Mouse (Mus musculus): ENCODE measurements around the gene Hexim2. TPM values are rescaled to one million over a fixed set of nuclear protein-coding genes. Genes with fewer than 3 reads are reported as not detected.

Gene Hexim2
- polyA plus RNA-seq, 1 experiment: 12.5 TPM

- no peak for TF ChIP-seq GATA1 (IDR thresholded peaks at IDR 0.05; ENCODE audit: low read length)
These were observed 27.8 kb upstream of the Hexim2 start for GRCm38 (mm10) chr11:103104469-103104868.

DNA sequence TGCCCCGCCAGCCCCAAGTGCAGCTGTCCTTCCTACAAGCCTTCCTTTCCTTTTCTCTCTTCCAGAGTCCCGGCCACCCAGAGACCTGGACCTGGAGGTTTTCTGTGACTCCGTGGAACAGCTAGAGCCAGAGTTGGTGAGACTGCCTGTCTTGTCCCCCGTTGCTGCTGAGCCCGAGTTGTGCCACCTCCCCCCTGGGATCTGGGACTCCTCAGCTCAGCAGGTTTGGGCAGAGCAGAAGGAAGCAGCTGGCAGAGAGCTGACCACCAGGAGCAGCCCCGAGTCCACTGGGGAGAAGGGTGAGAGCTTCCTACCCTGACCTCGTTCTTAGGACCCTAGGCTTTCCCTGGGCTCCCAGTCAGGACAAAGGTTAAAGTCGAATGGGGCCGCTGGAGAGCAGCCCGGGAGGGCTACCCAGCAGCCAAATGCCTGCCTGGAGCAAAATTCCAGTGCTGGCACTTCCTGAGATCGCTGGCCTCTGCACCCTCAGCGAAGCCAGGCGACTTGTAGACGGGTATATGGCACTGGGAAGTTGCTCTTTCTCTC lies 27.0 kb upstream of the Hexim2 start:
- TF ChIP-seq GATA1 (IDR thresholded peaks at IDR 0.05; ENCODE audit: low read length): no peak

DNA sequence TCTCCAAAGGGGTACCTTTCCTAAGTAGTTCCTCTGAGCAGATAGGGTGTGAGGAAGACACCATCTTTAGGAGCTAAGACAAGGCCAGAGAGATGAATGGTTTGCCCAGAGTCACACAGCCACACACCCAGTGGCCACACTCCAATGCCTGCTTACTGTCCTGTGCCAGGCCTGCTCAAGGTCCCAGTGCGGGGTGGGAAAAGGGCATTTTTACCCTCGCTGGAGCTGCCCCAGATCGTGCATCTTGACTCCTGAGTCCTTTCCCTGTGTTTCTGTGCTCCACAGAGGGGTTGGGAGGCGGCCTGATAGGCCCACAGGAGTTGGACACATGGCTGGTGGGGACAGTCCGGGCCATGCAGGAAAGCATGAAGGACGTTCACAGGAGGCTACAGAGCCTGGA lies 26.4 kb upstream of the Hexim2 start:
- TF ChIP-seq GATA1 (IDR thresholded peaks at IDR 0.05; ENCODE audit: low read length): no peak

DNA sequence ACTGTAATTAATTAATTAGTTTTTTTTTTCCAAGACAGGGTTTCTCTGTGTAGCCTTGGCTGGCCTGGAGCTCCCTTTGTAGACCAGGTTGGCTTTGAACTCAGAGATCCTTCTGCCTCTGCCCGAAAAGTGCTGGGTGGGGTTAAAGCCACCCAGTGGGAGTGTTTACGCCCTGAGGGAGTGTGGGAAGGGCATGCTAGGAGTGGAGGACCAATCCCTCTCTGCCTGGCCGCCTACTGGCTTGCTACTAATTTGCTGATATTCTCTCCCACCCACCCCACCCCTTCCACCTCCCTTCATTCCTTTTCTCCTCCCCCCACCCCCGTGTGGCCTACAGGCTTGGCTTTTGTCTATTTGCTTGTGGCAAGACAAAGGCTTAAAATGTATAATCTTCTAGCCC lies 25.8 kb upstream of the Hexim2 start:
- TF ChIP-seq GATA1 (IDR thresholded peaks at IDR 0.05; ENCODE audit: low read length): no peak

- TF ChIP-seq GATA1 (IDR thresholded peaks at IDR 0.05; ENCODE audit: low read length): no peak
These were observed 20.9 kb upstream of the Hexim2 start for GRCm38 (mm10) chr11:103111301-103111700.

GRCm38 (mm10) chr11:103111881-103112551 lies 20.2 kb upstream of the Hexim2 start:
- TF ChIP-seq GATA1 (IDR thresholded peaks at IDR 0.05; ENCODE audit: low read length): no peak

GRCm38 (mm10) chr11:103112552-103112912 lies 19.7 kb upstream of the Hexim2 start:
- no peak for TF ChIP-seq GATA1 (IDR thresholded peaks at IDR 0.05; ENCODE audit: low read length)

GRCm38 (mm10) chr11:103113005-103113404 lies 19.2 kb upstream of the Hexim2 start:
- no peak for TF ChIP-seq GATA1 (IDR thresholded peaks at IDR 0.05; ENCODE audit: low read length)

- no peak for TF ChIP-seq GATA1 (IDR thresholded peaks at IDR 0.05; ENCODE audit: low read length)
These were observed 18.5 kb upstream of the Hexim2 start for GRCm38 (mm10) chr11:103113771-103114170.

DNA sequence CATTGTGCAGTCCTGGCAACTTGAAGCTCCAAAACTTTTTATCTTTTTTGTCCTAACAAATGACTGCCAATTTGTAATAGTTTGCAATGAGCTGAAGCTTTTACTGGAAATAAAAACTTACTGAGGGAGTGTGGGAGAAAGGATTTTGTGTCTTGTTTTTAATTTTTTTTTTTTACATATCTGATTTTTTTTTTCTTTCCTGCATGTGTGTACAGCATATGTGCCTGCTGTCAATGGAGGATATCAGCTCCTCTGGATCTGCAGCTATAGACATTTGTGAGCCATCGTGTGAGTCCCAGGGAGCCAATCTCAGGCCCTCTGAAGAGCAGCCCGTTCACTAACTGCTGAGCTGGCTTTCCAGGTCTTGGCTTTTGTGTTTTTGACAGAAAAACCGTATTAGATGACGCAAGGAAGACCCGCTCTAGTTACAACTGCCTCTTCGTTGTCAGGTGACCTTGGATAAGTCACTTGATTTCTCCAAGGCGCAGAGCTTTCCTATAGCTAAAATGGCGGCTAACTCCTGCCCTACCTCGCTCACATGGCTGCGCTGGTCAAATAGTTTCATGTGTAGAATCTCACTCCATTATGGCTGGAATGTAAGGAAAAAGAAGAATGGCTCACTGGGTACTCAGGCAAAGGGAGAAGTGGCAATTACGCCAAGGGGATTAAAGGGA lies 17.8 kb upstream of the Hexim2 start:
- no peak for TF ChIP-seq GATA1 (IDR thresholded peaks at IDR 0.05; ENCODE audit: low read length)

- TF ChIP-seq GATA1 (IDR thresholded peaks at IDR 0.05; ENCODE audit: low read length): no peak
These were observed 16.8 kb upstream of the Hexim2 start for GRCm38 (mm10) chr11:103115163-103116007.

GRCm38 (mm10) chr11:103116008-103116818 lies 16.0 kb upstream of the Hexim2 start, which contains the start of gene Hexim1:
TSS of gene Hexim1 (plus strand) at chr11:103116231.
- no peak for TF ChIP-seq GATA1 (IDR thresholded peaks at IDR 0.05; ENCODE audit: low read length)

- no peak for TF ChIP-seq GATA1 (IDR thresholded peaks at IDR 0.05; ENCODE audit: low read length)
These were observed 15.2 kb upstream of the Hexim2 start for GRCm38 (mm10) chr11:103116959-103117590.

GRCm38 (mm10) chr11:103117591-103118009 lies 14.6 kb upstream of the Hexim2 start:
- TF ChIP-seq GATA1 (IDR thresholded peaks at IDR 0.05; ENCODE audit: low read length): no peak

DNA sequence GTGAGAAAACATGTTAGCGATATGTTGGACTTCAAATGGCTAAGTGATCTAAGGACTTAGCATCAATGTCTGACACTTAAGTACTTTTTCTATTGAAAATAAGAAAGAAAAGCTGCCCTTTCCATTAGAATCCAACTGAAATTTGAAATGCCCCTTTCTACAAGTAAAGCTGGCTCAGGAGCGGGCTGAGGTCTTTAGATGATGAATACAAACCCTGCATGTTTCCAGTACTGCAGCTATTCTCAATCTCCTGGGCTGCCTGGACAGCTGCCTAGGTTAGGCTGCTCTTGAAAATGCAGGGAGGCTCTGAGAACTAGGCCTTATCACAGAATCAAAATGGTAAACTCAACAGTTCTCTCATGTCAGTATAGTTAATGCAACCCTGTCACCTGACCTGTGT lies 13.4 kb upstream of the Hexim2 start:
- TF ChIP-seq GATA1 (IDR thresholded peaks at IDR 0.05; ENCODE audit: low read length): no peak

Measured in G1E-ER4 (cell line).